Mouse (Mus musculus) lung, postnatal 0 days (tissue): ENCODE results near the gene Ctdsp2.

Experiments used
- CTCF ChIP-seq: IDR thresholded peaks from 2 replicates; pipeline ENCODE4 v1.5.1; 2016; ENCODE audit warnings: antibody characterized with exemption, mild to moderate bottlenecking
- EP300 ChIP-seq: IDR thresholded peaks from 2 replicates; pipeline ENCODE4 v1.6.1; 2016; ENCODE audit warnings: antibody characterized with exemption, mild to moderate bottlenecking, control low read depth

- no peak for TF ChIP-seq CTCF
- TF ChIP-seq EP300: no peak
Measured at GRCm38 (mm10) chr10:126935121-126935520, 43.4 kb upstream of the Ctdsp2 start.
